Mouse (Mus musculus) lung, embryonic 14.5 days (tissue): ENCODE data around the gene Enthd1. TPM values are rescaled to one million over a fixed set of nuclear protein-coding genes. Genes with fewer than 3 reads are reported as not detected.
"Not testable (repeated sequence)": the region's sequence is repeated elsewhere in the genome, so short reads cannot be mapped to it uniquely, and the experiment has no call there.

Experiments used
- ATAC-seq: fragments of 200-750 bp; cut with Nextera tagmentation; 2 replicates; pipeline ENCODE4 v1.8.0; 2017; ENCODE audit warnings: mild to moderate bottlenecking, moderate TSS enrichment, moderate library complexity; ENCODE audit not compliant: insufficient read depth
- DNase-seq: peaks from one replicate; pipeline ENCODE4 v3.0.0-alpha.2; 2015
- H3K27ac ChIP-seq: fragments of 300-500 bp; sonication (generic); 2 replicates; pipeline ENCODE4 v1.5.1; 2014; ENCODE audit warnings: low read depth, mild to moderate bottlenecking, moderate library complexity
- H3K27me3 ChIP-seq: fragments of 300-500 bp; sonication (generic); 2 replicates; pipeline ENCODE4 v1.6.1; 2014; ENCODE audit warnings: low read length, control low read depth; ENCODE audit not compliant: insufficient read depth
- H3K36me3 ChIP-seq: fragments of 300-500 bp; sonication (generic); 2 replicates; pipeline ENCODE4 v1.6.1; 2014; ENCODE audit warnings: control low read depth; ENCODE audit not compliant: insufficient read depth
- H3K4me1 ChIP-seq: fragments of 300-500 bp; sonication (generic); 2 replicates; pipeline ENCODE4 v1.6.1; 2014; ENCODE audit warnings: antibody characterized with exemption, control low read depth; ENCODE audit not compliant: insufficient read depth
- H3K4me2 ChIP-seq: fragments of 300-500 bp; sonication (generic); 2 replicates; pipeline ENCODE4 v1.6.1; 2014; ENCODE audit warnings: mild to moderate bottlenecking
- H3K4me3 ChIP-seq: fragments of 300-500 bp; sonication (generic); 2 replicates; pipeline ENCODE4 v1.5.1; 2014; ENCODE audit warnings: low read depth, low read length
- H3K9ac ChIP-seq: fragments of 300-500 bp; sonication (generic); 2 replicates; pipeline ENCODE4 v1.6.1; 2014
- H3K9me3 ChIP-seq: fragments of 300-500 bp; sonication (generic); 2 replicates; pipeline ENCODE4 v1.6.1; 2016; ENCODE audit warnings: low read depth, low read length, control low read depth
- CTCF ChIP-seq: IDR thresholded peaks from 2 replicates; pipeline ENCODE4 v1.5.1; 2016; ENCODE audit warnings: antibody characterized with exemption, low read depth
- WGBS: fragments of 180-500 bp; shearing (Covaris S2); extraction: QIAGEN DNeasy Blood & Tissue Kit; methylation state at CpG from one replicate; pipeline ENCODE4 v1.1.7; 2014; 5-methylcytosine and 5-hydroxymethylcytosine counted together
- polyA plus RNA-seq: library from polyadenylated mRNA; unstranded; fragments of >200 nt; fragmentation: Nextera tagmentation; extraction: Ambion mirVana; gene quantifications from 2 replicates; pipeline ENCODE4 v1.2.1, GENCODE M21; 2014

Enthd1 gene
- polyA plus RNA-seq, 1 experiment from 2014 or later, result not detected

DNA sequence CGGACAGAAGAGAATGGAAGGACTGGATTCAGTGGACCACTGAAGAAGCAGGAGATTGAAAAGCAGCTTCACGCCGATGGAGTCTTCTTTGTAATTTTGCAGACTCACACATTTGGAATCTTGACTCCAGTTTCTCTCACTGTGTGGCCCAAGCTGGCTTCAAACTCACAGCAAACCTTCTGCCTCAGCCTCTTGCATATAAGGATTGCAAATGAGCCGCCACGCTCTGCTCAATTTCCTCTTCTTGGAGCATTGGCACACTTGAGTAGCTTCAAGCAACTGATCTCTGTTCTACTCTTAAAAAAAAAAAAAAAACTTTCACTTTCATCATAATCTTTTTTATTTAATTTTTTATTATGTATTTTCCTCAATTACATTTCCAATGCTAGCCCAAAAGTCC lies 45.0 kb downstream of the Enthd1 start:
- no peak overlapping the region for H3K27ac ChIP-seq
- H3K36me3 ChIP-seq, result no peaks in the 10 kb centered on the region
- 90% methylated on average over 5 of the region's 5 CpGs for WGBS
- H3K9ac ChIP-seq, result no peak overlapping the region
- DNase-seq, result no peak
- TF ChIP-seq CTCF, result no peak
- no peaks in the 10 kb centered on the region for H3K27me3 ChIP-seq
- H3K9me3 ChIP-seq, result no peaks in the 10 kb centered on the region
- no peak overlapping the region for H3K4me3 ChIP-seq
- H3K4me2 ChIP-seq, result no peak overlapping the region
- no peak for ATAC-seq
- H3K4me1 ChIP-seq, result peaks cover 5% of the 10 kb centered on the region; the same call in 1 of the 2 replicates

DNA sequence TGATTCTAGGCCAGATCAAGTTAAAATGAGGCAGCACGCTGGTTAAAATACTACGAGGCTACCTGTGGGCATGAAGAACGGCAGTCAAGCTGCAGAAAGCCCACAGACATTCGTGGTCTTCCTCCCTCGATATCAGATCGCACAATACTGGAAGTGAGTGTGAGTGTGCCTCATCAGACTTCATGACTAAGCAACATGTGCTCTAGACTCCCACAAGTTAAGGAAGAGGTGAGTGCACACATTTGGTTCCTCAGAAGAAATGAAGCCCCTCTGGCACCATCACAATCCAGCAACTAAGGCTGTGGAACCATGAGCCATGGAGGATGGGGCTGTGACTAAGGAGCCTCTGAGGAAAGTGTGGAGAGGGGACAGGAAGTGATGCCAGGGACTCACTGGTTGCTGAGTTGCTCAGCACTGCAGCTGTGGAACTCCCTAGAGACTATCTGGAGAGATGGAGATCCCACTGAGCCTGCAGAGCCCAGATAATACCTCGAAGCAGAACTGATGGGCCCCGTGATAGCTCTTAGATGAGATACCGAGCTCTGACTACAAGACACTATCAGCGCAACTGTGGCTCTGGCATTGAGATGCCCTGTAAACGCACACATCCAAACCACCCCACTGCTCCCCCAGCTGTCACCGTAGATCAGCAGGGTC lies 46.3 kb downstream of the Enthd1 start:
- H3K4me2 ChIP-seq, result no peak overlapping the region
- ATAC-seq, result no peak

DNA sequence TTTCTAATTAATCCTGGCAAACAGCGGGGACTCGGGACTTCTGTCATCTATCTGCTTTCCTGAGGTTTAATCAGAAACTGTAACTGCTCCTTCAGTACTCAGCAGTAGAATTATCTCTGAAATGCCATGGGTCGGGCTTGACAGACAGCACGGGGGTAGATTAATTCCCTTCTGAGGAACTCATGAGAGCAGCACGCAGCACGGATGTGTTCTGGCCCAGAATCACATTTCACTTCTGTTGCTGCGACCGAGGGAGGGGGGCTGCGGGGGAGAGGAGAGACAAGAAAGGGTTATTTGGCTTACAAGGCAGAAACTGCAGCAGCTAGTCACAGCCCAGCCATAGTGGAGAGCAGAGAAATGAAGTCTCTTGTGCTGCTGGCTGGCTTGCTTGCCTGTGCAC lies 47.0 kb downstream of the Enthd1 start:
- no peak overlapping the region for H3K9ac ChIP-seq
- no peak for TF ChIP-seq CTCF
- DNase-seq (peak; percentile 64), ATAC-seq (peak; percentile 73; the same call in 1 of the 2 replicates)
- peaks cover 7% of the 10 kb centered on the region for H3K4me1 ChIP-seq
- no peaks in the 10 kb centered on the region for H3K9me3 ChIP-seq
- no peaks in the 10 kb centered on the region for H3K27me3 ChIP-seq
- no peak overlapping the region for H3K27ac ChIP-seq
- H3K36me3 ChIP-seq, result no peaks in the 10 kb centered on the region
- H3K4me3 ChIP-seq, result no peak overlapping the region
- H3K4me2 ChIP-seq, result peak overlapping the region; percentile 43; the same call in 1 of the 2 replicates
- WGBS, result 24% methylated on average over 9 of the region's 9 CpGs

More for the DNA sequence above, 46.3 kb downstream of the Enthd1 start:
- Histone ChIP-seq H3K9ac (no peak overlapping the region), H3K4me3 (no peak overlapping the region), H3K9me3 (no peaks in the 10 kb centered on the region), H3K36me3 (no peaks in the 10 kb centered on the region), H3K4me1 (peaks cover 7% of the 10 kb centered on the region), H3K27me3 (no peaks in the 10 kb centered on the region), H3K27ac (no peak overlapping the region)
- no peak for TF ChIP-seq CTCF
- DNase-seq, result no peak
- WGBS, result 83% methylated on average over 12 of the region's 12 CpGs

DNA sequence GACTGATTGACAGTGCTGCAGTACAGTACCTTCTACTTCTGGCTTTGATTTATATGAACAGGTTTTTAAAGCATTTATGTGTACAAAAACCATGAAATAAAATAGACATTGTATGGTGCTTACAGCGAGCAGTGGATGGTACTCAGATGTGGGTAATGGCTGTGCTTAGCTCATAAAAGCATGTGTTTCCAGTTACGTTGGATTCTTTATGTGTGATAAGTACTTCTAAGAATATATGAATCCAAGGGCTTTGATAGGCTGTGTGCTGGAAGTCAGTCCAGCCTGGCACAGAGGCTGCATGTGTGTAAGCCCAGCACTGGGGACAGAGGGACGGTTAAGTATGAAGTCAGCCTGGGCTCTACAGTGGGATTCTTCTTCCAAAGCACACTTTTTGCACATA lies 48.4 kb downstream of the Enthd1 start:
- Histone ChIP-seq H3K4me3 (no peak overlapping the region), H3K4me1 (peaks cover 7% of the 10 kb centered on the region), H3K27ac (no peak overlapping the region), H3K27me3 (no peaks in the 10 kb centered on the region), H3K36me3 (no peaks in the 10 kb centered on the region), H3K9ac (no peak overlapping the region), H3K9me3 (no peaks in the 10 kb centered on the region), H3K4me2 (no peak overlapping the region)
- DNase-seq (no peak), ATAC-seq (no peak)
- no peak for TF ChIP-seq CTCF
- 64% methylated on average over 3 of the region's 3 CpGs for WGBS

DNA sequence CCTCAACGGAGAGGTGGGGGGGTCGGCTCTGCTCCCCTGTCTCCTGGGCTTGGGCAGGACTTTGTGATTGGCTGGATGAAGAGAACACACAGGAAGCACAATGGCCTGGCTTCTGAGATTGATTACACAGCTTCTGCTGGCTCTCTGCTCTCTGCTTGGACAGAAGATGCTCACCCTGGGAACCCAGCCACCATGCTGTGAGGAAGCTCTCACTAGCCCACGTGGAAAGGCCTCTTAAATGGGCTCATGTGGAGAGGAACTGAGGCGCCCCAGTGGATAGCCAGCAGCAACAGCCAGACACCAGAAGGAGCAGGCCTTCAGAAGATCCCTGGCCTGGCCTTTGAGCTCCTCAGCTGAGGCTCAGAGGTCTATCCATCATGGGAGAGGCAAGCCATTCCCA lies 59.9 kb downstream of the Enthd1 start:
- 22% methylated on average over 4 of the region's 4 CpGs for WGBS
- Histone ChIP-seq H3K36me3 (no peaks in the 10 kb centered on the region), H3K4me1 (no peaks in the 10 kb centered on the region), H3K4me2 (no peak overlapping the region), H3K4me3 (no peak overlapping the region), H3K9ac (no peak overlapping the region), H3K27ac (no peak overlapping the region), H3K9me3 (no peaks in the 10 kb centered on the region), H3K27me3 (no peaks in the 10 kb centered on the region)
- no peak for TF ChIP-seq CTCF
- ATAC-seq (no peak), DNase-seq (no peak)

DNA sequence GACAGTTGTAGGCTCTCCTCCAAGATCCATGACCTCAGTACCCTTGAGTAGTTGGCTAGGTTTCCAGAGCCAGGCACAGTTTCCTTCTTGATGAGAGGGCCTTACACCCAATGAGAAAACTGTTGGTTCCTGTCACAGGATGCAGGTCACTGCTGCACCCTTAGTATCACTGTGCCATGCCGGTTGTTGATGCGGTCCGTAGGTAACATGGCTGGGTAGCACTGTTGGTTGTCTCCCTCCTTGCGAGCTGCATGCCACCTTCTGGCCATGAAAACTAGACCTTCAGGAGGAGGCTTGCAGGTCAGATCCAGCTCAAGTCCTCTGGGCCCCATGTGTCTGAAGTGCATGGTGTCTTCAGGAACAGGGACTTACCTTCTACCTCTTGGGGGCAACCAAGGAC lies 61.8 kb downstream of the Enthd1 start:
- WGBS, result 83% methylated on average over 4 of the region's 4 CpGs
- not testable (repeated sequence) for H3K27me3 ChIP-seq

DNA sequence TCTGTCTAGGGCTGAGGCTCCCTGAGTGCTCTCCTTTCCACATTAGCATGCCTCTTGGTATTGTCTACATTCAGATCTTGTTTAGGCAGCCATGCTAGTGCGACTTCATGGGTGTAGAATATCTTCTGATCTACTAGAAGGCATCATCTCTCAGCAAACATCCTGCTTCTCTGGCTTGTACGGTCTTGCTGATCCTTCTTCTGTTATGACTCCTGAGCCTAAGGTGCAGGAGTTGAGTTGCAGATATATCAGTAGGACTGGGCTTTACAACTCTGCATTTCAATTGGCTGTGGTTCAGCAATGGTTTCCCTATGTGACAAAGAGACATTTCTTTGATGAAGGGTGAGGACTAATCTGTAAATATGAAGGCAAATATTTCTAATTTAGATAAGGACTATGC lies 62.2 kb downstream of the Enthd1 start:
- Histone ChIP-seq H3K9ac (no peak overlapping the region), H3K27ac (no peak overlapping the region), H3K27me3 (no peaks in the 10 kb centered on the region), H3K4me2 (no peak overlapping the region), H3K9me3 (no peaks in the 10 kb centered on the region), H3K4me3 (no peak overlapping the region), H3K36me3 (no peaks in the 10 kb centered on the region), H3K4me1 (no peaks in the 10 kb centered on the region)
- DNase-seq, result no peak
- WGBS, result 80% methylated on average over 2 of the region's 2 CpGs
- ATAC-seq, result no peak
- no peak for TF ChIP-seq CTCF

More for the DNA sequence above, 61.8 kb downstream of the Enthd1 start:
- ATAC-seq, DNase-seq, H3K9ac ChIP-seq, H3K36me3 ChIP-seq, H3K27ac ChIP-seq, H3K9me3 ChIP-seq, H3K4me2 ChIP-seq, H3K4me3 ChIP-seq, H3K4me1 ChIP-seq: not testable (repeated sequence)
